Mouse (Mus musculus): ENCODE measurements at regions not wholly inside any gene's neighbourhood (a gene's known extent, or its start where the extent isn't known, plus 50 kb on each side); places are given as distances from the start of the nearest gene placed in this dataset.

- no peak for TF ChIP-seq CTCF (IDR thresholded peaks at IDR 0.05; ENCODE audit: extremely low read depth, insufficient read length, insufficient replicate concordance, low read depth, low read length)
- no peak for TF ChIP-seq POLR2A (IDR thresholded peaks at IDR 0.05; ENCODE audit: low read depth, low read length)
Observed at GRCm38 (mm10) chr12:71426023-71426719, 116.5 kb downstream of the Dact1 start.

Data from small intestine, adult 2 months (tissue).